Mouse (Mus musculus) heart, postnatal 14 days (tissue): ENCODE measurements around the gene Esr1. TPM values are rescaled to one million over a fixed set of nuclear protein-coding genes. Genes with fewer than 3 reads are reported as not detected.
"Not testable (repeated sequence)": the region's sequence is repeated elsewhere in the genome, so short reads cannot be mapped to it uniquely, and the experiment has no call there.

Source experiments
- DNase-seq, 2 experiments: peaks; one replicate each; pipeline ENCODE4 v3.0.0; 2021 to 2022
- intact Hi-C: fragments of 180-260 bp; cut with DNase I; formaldehyde crosslinking; loops from one replicate; pipeline ENCODE4 v1.15.1; 2025
- total RNA-seq, 2 experiments: library from RNA; stranded (reverse); gene quantifications; 2 replicates each; pipeline ENCODE4 v1.2.3; 2021

The Esr1 gene
- total RNA-seq, 2 experiments from 2014 or later = 0.59 to 1.2 TPM

- intact Hi-C loops = no loop called here
- DNase-seq = no peak
These were observed 7.3 kb downstream of the Esr1 start for GRCm38 (mm10) chr10:4618686-4619085.

- intact Hi-C loops, DNase-seq: not testable (repeated sequence)
These were observed 8.0 kb downstream of the Esr1 start for GRCm38 (mm10) chr10:4619426-4619825.

- intact Hi-C loops = no loop called here
- peak; percentile 26 to 63 for DNase-seq
These were observed 9.5 kb downstream of the Esr1 start for GRCm38 (mm10) chr10:4620596-4621504.

GRCm38 (mm10) chr10:4621505-4621815 lies 10.1 kb downstream of the Esr1 start:
- intact Hi-C loops = no loop called here
- no peak for DNase-seq

GRCm38 (mm10) chr10:4623319-4623718 lies 11.9 kb downstream of the Esr1 start:
- DNase-seq = no peak
- intact Hi-C loops = no loop called here

GRCm38 (mm10) chr10:4624581-4624980 lies 13.2 kb downstream of the Esr1 start:
- intact Hi-C loops = no loop called here
- no peak for DNase-seq

GRCm38 (mm10) chr10:4625300-4625699 lies 13.9 kb downstream of the Esr1 start:
- intact Hi-C loops = no loop called here

GRCm38 (mm10) chr10:4626432-4626831 lies 15.0 kb downstream of the Esr1 start:
- intact Hi-C loops = no loop called here
- DNase-seq = no peak

More at GRCm38 (mm10) chr10:4625300-4625699, 13.9 kb downstream of the Esr1 start:
- DNase-seq = no peak

- intact Hi-C loops = no loop called here
- DNase-seq = no peak
These were observed 15.6 kb downstream of the Esr1 start for GRCm38 (mm10) chr10:4626996-4627395.

GRCm38 (mm10) chr10:4627415-4627814 lies 16.0 kb downstream of the Esr1 start:
- intact Hi-C loops = no loop called here
- DNase-seq = no peak

- no peak for DNase-seq
- intact Hi-C loops = no loop called here
These were observed 17.9 kb downstream of the Esr1 start for GRCm38 (mm10) chr10:4629314-4629713.

- DNase-seq = no peak
- intact Hi-C loops = no loop called here
These were observed 20.9 kb downstream of the Esr1 start for GRCm38 (mm10) chr10:4632211-4632704.

GRCm38 (mm10) chr10:4633287-4634030 lies 22.1 kb downstream of the Esr1 start:
- intact Hi-C loops = no loop called here
- no peak for DNase-seq

GRCm38 (mm10) chr10:4635740-4636139 lies 24.3 kb downstream of the Esr1 start:
- intact Hi-C loops = no loop called here
- no peak for DNase-seq

GRCm38 (mm10) chr10:4646074-4646473 lies 34.7 kb downstream of the Esr1 start:
- intact Hi-C loops = no loop called here
- peak; percentile 3 to 21 for DNase-seq

- no peak for DNase-seq
- intact Hi-C loops = no loop called here
These were observed 35.5 kb downstream of the Esr1 start for GRCm38 (mm10) chr10:4646851-4647250.

GRCm38 (mm10) chr10:4665380-4665779 lies 54.0 kb downstream of the Esr1 start:
- intact Hi-C loops = no loop called here
- no peak for DNase-seq

GRCm38 (mm10) chr10:4667006-4667405 lies 55.6 kb downstream of the Esr1 start:
- intact Hi-C loops = no loop called here
- no peak for DNase-seq

- DNase-seq = no peak
- intact Hi-C loops = no loop called here
These were observed 58.7 kb downstream of the Esr1 start for GRCm38 (mm10) chr10:4670053-4670452.

- DNase-seq = no peak
- intact Hi-C loops = no loop called here
These were observed 60.5 kb downstream of the Esr1 start for GRCm38 (mm10) chr10:4671876-4672275.

- no peak for DNase-seq
- intact Hi-C loops = no loop called here
These were observed 62.0 kb downstream of the Esr1 start for GRCm38 (mm10) chr10:4673311-4673816.
